Mouse (Mus musculus) large intestine, adult 2 months (tissue): ENCODE measurements around the gene Gm16405. TPM values are rescaled to one million over a fixed set of nuclear protein-coding genes. Genes with fewer than 3 reads are reported as not detected.
"Not testable (repeated sequence)": the region's sequence is repeated elsewhere in the genome, so short reads cannot be mapped to it uniquely, and the experiment has no call there.

Experiments
- DNase-seq: peaks from one replicate; pipeline ENCODE4 v3.0.0-alpha.2; 2012; ENCODE audit warnings: low read depth, low spot score
- WGBS: fragments of 180-500 bp; shearing (Covaris S2); methylation state at CpG from one replicate; pipeline ENCODE4 v1.1.7; 2018; 5-methylcytosine and 5-hydroxymethylcytosine counted together
- polyA plus RNA-seq: library from polyadenylated mRNA; depleted of rRNA; stranded (reverse); fragments of >200 nt; gene quantifications from 2 replicates; pipeline ENCODE4 v1.2.3, GENCODE M21; 2012; rRNA removed

Gene Gm16405
- polyA plus RNA-seq, result not detected in 2 replicates

DNA sequence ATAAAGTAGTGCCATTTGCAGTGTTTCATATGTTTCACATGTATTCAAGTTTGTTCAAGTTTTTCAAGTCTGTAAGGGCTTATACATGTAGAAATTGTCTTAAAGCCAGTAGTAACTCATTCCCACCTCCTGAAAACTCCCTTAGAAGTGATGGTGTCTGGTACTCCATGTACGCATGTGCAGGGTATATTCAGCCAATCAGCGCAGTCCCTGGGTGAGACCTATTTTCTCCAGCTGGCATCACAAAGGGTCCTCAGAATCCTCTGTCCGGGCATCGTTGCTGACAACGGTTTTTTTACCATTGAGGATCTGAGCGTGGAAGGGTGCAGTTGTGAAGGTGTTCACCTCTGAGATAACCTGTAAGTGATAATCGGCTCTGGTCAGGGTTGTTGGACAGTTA, at the start of gene Gm16405:
Gm16405 (plus strand) TSS at position 301 of the 400 bp plus-strand sequence.
- no CpG with 5 or more reads among the region's 7 CpGs for WGBS

More for the DNA sequence above, at the start of gene Gm16405:
- not testable (repeated sequence) for DNase-seq

Other genes starting within 250 kb of the Gm16405 start
- gene Gm16430, start 91.0 kb downstream of the Gm16405 start, polyA plus RNA-seq, result not detected in 2 replicates